Mouse (Mus musculus): ENCODE data around the gene Slc25a27.

DNA sequence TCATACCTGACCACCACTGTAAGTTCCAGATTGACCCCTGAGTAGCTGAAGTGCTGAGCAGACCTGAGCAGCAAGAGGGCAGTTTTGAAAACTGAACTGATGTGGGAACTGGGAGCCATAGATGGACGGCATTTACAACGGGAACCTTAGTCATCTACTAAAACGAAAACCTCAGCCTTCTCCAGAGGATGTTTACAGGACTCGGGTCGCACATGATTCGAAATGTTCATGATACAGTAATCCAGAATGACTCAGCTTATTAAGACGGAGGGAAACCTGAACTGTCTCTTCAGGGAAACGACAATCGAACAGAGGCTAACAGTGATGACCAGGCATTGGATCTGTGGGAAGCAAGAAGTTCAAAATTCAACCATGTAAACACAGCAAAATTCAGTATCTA lies 47.9 kb downstream of the Slc25a27 start:
- TF ChIP-seq POLR2A (IDR thresholded peaks at IDR 0.05; ENCODE audit: borderline replicate concordance, insufficient read depth, low read length), result no peak
- no peak for TF ChIP-seq CTCF (IDR thresholded peaks at IDR 0.05; ENCODE audit: borderline replicate concordance, insufficient read depth, low read depth, low read length)

All from cerebellum, adult 2 months (tissue).